Mouse (Mus musculus) midbrain, embryonic 11.5 days (tissue): ENCODE results near the gene Cpxm2. TPM values are rescaled to one million over a fixed set of nuclear protein-coding genes. Genes with fewer than 3 reads are reported as not detected.

Experiments
- ATAC-seq: fragments of 200-750 bp; cut with Nextera tagmentation; 2 replicates; pipeline ENCODE4 v1.8.0; 2017; ENCODE audit warnings: moderate TSS enrichment, moderate library complexity; ENCODE audit not compliant: low FRiP score
- DNase-seq: peaks from one replicate; pipeline ENCODE4 v3.0.0; 2015; ENCODE audit warnings: low spot score; ENCODE audit errors: missing footprints
- H3K27ac ChIP-seq: fragments of 300-500 bp; sonication (generic); 2 replicates; pipeline ENCODE4 v1.5.1; 2014; ENCODE audit warnings: low read depth, low read length
- H3K27me3 ChIP-seq: fragments of 300-500 bp; sonication (generic); 2 replicates; pipeline ENCODE4 v1.6.1; 2014; ENCODE audit warnings: mild to moderate bottlenecking, low read length, moderate library complexity, mixed read lengths; ENCODE audit not compliant: control insufficient read depth, insufficient read depth
- H3K36me3 ChIP-seq: fragments of 300-500 bp; sonication (generic); 2 replicates; pipeline ENCODE4 v1.6.1; 2014; ENCODE audit warnings: mild to moderate bottlenecking, low read length, moderate library complexity, mixed read lengths; ENCODE audit not compliant: control insufficient read depth, insufficient read depth
- H3K4me1 ChIP-seq: fragments of 300-500 bp; sonication (generic); 2 replicates; pipeline ENCODE4 v1.6.1; 2014; ENCODE audit warnings: low read length; ENCODE audit not compliant: control insufficient read depth, insufficient read depth
- H3K4me2 ChIP-seq: fragments of 300-500 bp; sonication (generic); 2 replicates; pipeline ENCODE4 v1.6.1; 2014; ENCODE audit warnings: mild to moderate bottlenecking, moderate library complexity
- H3K4me3 ChIP-seq: fragments of 300-500 bp; sonication (generic); 2 replicates; pipeline ENCODE4 v1.5.1; 2014; ENCODE audit warnings: low read depth, low read length
- H3K9ac ChIP-seq: fragments of 300-500 bp; sonication (generic); 2 replicates; pipeline ENCODE4 v1.6.1; 2014; ENCODE audit warnings: low read length
- H3K9me3 ChIP-seq: fragments of 300-500 bp; sonication (generic); 2 replicates; pipeline ENCODE4 v1.6.1; 2016; ENCODE audit warnings: low read length; ENCODE audit not compliant: control insufficient read depth
- WGBS: fragments of 180-500 bp; shearing (Covaris S2); extraction: QIAGEN DNeasy Blood & Tissue Kit; methylation state at CpG from one replicate; pipeline ENCODE4 v1.1.7; 2014; 5-methylcytosine and 5-hydroxymethylcytosine counted together
- polyA plus RNA-seq: library from polyadenylated mRNA; unstranded; fragments of >200 nt; fragmentation: Nextera tagmentation; extraction: Ambion mirVana; gene quantifications from 2 replicates; pipeline ENCODE4 v1.2.1, GENCODE M21; 2014

Gene Cpxm2
- polyA plus RNA-seq, 1 experiment from 2014 or later = 1.3 TPM

DNA sequence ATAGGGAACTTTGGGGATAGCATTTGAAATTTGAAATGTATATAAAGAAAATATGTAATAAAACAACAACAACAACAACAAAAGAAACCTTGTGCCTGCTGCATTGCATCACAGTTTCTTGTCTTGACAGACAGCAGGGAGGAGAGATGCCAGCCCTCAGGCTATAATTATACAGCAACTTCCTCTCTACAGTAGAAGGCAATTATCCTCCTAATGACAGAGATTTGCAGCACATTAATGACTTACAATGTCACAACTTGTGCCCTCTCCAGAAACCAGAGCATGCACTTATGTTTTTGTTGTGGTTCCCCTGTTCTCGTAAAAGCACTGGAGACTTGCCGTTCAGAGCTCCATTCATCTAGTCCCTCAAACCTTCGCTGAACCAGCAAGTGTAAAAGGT is 44.2 kb downstream of the Cpxm2 start:
- Histone ChIP-seq H3K9ac (no peak overlapping the region), H3K4me3 (no peak overlapping the region), H3K4me2 (no peak overlapping the region), H3K36me3 (no peaks in the 10 kb centered on the region), H3K27me3 (no peaks in the 10 kb centered on the region), H3K4me1 (no peaks in the 10 kb centered on the region), H3K9me3 (no peaks in the 10 kb centered on the region), H3K27ac (no peak overlapping the region)
- DNase-seq = no peak
- WGBS = 85% methylated on average over 3 of the region's 3 CpGs
- ATAC-seq = no peak

DNA sequence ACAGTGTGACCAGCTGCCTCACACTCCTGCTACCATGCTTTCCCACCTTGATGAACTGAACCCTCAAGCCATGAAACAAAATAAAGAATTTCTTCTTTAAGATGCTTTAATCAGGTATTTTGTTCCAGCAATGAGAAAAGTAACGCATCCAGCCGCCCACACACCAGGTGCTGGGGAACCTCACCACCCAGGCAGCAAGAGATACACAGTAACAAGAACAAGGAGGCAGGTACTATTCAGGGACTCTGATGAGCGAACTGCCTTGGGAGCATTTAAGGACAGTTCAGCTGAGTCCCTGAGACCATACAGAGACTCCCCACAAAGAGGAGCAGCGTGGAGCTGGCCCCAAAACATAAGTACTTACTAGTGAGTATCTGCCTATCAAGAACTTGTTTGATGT is 47.6 kb downstream of the Cpxm2 start:
- H3K9me3 ChIP-seq = no peaks in the 10 kb centered on the region
- no peak overlapping the region for H3K4me3 ChIP-seq
- no peaks in the 10 kb centered on the region for H3K27me3 ChIP-seq
- DNase-seq = no peak
- H3K27ac ChIP-seq = no peak overlapping the region
- no peak overlapping the region for H3K4me2 ChIP-seq
- no peak for ATAC-seq
- H3K4me1 ChIP-seq = no peaks in the 10 kb centered on the region
- 90% methylated on average over 4 of the region's 4 CpGs for WGBS
- H3K36me3 ChIP-seq = no peaks in the 10 kb centered on the region
- H3K9ac ChIP-seq = no peak overlapping the region

DNA sequence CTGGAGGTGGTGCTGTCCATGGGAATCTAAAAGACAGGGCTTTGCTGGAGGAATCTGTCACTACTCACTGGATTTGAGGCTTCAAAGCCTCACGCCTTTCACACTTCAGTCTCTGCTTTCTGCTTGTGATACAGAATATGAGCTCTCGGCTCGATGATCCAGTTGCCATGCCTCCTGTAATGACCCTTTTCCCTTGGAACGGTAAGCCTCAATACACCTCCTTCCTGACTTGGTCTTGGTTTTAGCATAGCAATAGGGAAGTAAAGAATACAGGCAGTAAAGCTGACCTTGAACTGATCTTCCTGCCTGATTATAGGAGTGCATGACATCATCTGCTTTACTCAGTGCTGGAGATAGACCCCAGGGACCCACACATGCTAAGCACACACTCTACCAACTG is 49.2 kb downstream of the Cpxm2 start:
- WGBS = 88% methylated on average over 4 of the region's 4 CpGs

DNA sequence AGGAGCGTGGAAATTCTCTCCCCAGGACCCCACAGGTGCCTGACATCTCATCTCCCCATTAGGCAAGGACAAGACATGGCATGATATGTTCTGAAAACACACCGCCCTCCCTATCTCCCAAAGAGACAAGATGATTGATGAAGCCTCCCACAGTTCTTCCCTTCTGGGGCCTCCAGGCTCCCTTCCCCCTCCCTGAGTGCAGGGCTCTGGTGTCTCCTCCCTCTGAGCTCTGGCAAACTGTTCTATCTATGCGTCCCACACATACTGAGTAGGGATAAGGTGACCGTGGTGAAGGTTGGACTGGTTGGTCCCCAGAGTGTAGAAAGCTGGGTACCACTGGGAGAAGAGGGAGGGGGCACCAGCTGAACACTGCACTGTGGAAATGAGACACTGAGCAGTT is 56.1 kb downstream of the Cpxm2 start:
- Histone ChIP-seq H3K9me3 (no peaks in the 10 kb centered on the region), H3K36me3 (no peaks in the 10 kb centered on the region), H3K4me3 (no peak overlapping the region), H3K4me1 (no peaks in the 10 kb centered on the region), H3K27me3 (no peaks in the 10 kb centered on the region), H3K27ac (no peak overlapping the region), H3K9ac (no peak overlapping the region), H3K4me2 (no peak overlapping the region)
- DNase-seq (no peak), ATAC-seq (no peak)
- 92% methylated on average over 4 of the region's 4 CpGs for WGBS

More for the DNA sequence above, 49.2 kb downstream of the Cpxm2 start:
- Histone ChIP-seq H3K4me1 (no peaks in the 10 kb centered on the region), H3K9ac (no peak overlapping the region), H3K4me2 (no peak overlapping the region), H3K27me3 (no peaks in the 10 kb centered on the region), H3K4me3 (no peak overlapping the region), H3K36me3 (no peaks in the 10 kb centered on the region), H3K9me3 (no peaks in the 10 kb centered on the region), H3K27ac (no peak overlapping the region)
- DNase-seq (no peak), ATAC-seq (no peak)

DNA sequence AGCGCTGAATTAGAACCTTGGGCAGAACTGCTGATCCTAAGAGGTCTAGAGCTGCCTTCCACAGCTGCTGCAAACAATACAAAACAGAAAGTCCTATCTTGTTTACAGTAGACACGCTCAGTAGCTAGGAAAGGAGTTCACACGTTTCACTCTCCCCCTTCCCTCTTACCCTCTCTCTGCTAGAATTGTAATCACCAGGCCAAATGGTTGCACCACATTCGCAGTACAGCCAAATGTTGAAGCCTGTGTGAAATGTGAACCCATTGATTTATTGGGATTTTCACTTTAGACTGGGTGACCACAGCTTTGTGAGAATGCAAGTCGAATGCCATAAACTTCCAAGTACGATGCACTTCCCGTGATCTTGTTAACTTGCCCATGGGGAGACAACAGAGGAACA is 59.9 kb downstream of the Cpxm2 start:
- H3K27ac ChIP-seq = no peak overlapping the region
- H3K9ac ChIP-seq = no peak overlapping the region
- WGBS = 76% methylated on average over 7 of the region's 7 CpGs
- no peak overlapping the region for H3K4me3 ChIP-seq
- H3K36me3 ChIP-seq = no peaks in the 10 kb centered on the region
- H3K27me3 ChIP-seq = no peaks in the 10 kb centered on the region
- ATAC-seq = no peak
- H3K9me3 ChIP-seq = no peaks in the 10 kb centered on the region
- no peak for DNase-seq
- H3K4me1 ChIP-seq = no peaks in the 10 kb centered on the region
- H3K4me2 ChIP-seq = no peak overlapping the region

- 91% methylated on average over 7 of the region's 7 CpGs for WGBS
- H3K36me3 ChIP-seq = no peaks in the 10 kb centered on the region
- H3K4me1 ChIP-seq = no peaks in the 10 kb centered on the region
- no peak overlapping the region for H3K27ac ChIP-seq
- H3K9ac ChIP-seq = no peak overlapping the region
- no peak overlapping the region for H3K4me2 ChIP-seq
- H3K9me3 ChIP-seq = no peaks in the 10 kb centered on the region
- no peak for DNase-seq
- no peak overlapping the region for H3K4me3 ChIP-seq
- no peaks in the 10 kb centered on the region for H3K27me3 ChIP-seq
- ATAC-seq = no peak
These were observed 63.0 kb downstream of the Cpxm2 start for GRCm38 (mm10) chr7:132091551-132091950.

DNA sequence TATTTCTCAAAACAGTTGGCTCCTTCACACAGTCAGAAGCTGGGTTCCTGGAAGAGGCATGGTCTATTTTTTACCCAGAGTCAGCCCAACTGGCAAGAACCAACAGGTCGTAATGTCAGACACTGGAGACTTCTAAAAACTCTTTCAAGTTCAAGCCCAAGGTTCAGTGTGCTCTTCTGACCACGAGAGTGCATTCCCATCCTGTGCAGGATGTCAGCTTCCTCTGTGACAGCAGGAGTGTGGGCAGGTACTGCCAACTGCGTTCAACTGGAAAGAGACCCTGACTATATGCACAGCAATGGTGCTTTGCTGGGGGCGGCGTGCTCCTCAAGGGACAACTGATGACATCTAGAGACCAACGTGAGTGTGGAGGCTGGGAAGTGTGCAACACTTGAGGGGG is 65.9 kb downstream of the Cpxm2 start:
- DNase-seq (no peak), ATAC-seq (no peak)
- Histone ChIP-seq H3K9ac (no peak overlapping the region), H3K27ac (no peak overlapping the region), H3K27me3 (no peaks in the 10 kb centered on the region), H3K9me3 (no peaks in the 10 kb centered on the region), H3K4me3 (no peak overlapping the region), H3K4me2 (no peak overlapping the region), H3K36me3 (no peaks in the 10 kb centered on the region), H3K4me1 (no peaks in the 10 kb centered on the region)
- 83% methylated on average over 6 of the region's 6 CpGs for WGBS

DNA sequence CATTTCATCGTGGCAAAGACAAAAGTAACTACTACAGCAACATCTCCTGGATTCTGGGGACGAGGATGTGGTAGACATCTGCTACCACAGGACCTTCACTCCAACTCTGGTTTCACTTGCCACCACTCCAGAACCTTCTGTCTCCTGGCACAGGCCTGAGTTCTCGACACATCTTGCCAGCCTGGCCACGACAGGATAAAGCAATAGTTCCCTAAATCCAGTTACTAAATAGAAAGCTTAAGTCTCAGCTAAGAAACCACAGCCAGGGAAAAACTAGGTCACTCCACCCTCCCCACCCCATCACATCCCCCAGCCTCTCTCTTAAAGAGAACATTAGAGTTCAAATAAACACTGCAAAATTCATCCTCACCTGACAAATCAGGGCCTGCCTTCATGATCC is 66.4 kb downstream of the Cpxm2 start:
- H3K4me3 ChIP-seq = no peak overlapping the region
- 84% methylated on average over 4 of the region's 4 CpGs for WGBS
- H3K9me3 ChIP-seq = no peaks in the 10 kb centered on the region

DNA sequence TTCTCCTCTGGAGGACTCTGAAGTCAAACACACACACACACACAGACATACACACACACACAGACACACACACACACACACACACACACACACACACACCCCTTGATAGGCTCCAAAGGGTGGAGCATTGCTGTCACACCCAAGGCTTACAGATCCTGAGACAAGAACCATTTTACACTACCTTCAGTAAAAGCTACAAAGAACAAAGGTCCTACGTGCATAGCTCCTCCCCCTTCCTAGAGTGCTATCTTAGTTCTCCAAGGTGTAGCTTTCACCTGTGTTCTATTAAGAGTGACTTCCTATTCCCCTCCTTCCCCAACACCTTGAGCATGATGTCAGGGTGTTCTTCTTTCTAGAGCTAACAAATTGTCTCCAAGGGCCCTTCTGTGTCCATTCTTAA is 78.7 kb downstream of the Cpxm2 start:
- Histone ChIP-seq H3K4me2 (no peak overlapping the region), H3K9me3 (no peaks in the 10 kb centered on the region), H3K9ac (no peak overlapping the region), H3K27ac (no peak overlapping the region), H3K27me3 (no peaks in the 10 kb centered on the region), H3K4me3 (no peak overlapping the region), H3K4me1 (no peaks in the 10 kb centered on the region), H3K36me3 (no peaks in the 10 kb centered on the region)
- ATAC-seq (no peak), DNase-seq (no peak)
- whole genome bisulfite sequencing = 63% methylated on average over 1 of the region's 1 CpGs

More for the DNA sequence above, 66.4 kb downstream of the Cpxm2 start:
- DNase-seq = no peak
- Histone ChIP-seq H3K27me3 (no peaks in the 10 kb centered on the region), H3K27ac (no peak overlapping the region), H3K36me3 (no peaks in the 10 kb centered on the region), H3K9ac (no peak overlapping the region), H3K4me2 (no peak overlapping the region), H3K4me1 (no peaks in the 10 kb centered on the region)
- no peak for ATAC-seq

GRCm38 (mm10) chr7:132074503-132074902 is 80.0 kb downstream of the Cpxm2 start:
- no peaks in the 10 kb centered on the region for H3K27me3 ChIP-seq
- H3K4me2 ChIP-seq = no peak overlapping the region
- no peaks in the 10 kb centered on the region for H3K36me3 ChIP-seq
- DNase-seq = no peak
- H3K9me3 ChIP-seq = no peaks in the 10 kb centered on the region
- WGBS = 73% methylated on average over 3 of the region's 3 CpGs
- ATAC-seq = no peak
- no peak overlapping the region for H3K4me3 ChIP-seq
- H3K27ac ChIP-seq = no peak overlapping the region
- H3K4me1 ChIP-seq = no peaks in the 10 kb centered on the region
- no peak overlapping the region for H3K9ac ChIP-seq
